Mouse (Mus musculus) heart, embryonic 10.5 days (tissue): ENCODE measurements around the gene Car9. TPM values are rescaled to one million over a fixed set of nuclear protein-coding genes. Genes with fewer than 3 reads are reported as not detected.

Experiments used
- DNase-seq: peaks from one replicate; pipeline ENCODE4 v3.0.0-alpha.2; 2017; ENCODE audit warnings: low spot score
- H3K27ac ChIP-seq: fragments of 300-500 bp; sonication (generic); 2 replicates; pipeline ENCODE4 v1.5.1; 2016; ENCODE audit warnings: mild to moderate bottlenecking
- H3K27me3 ChIP-seq: fragments of 300-500 bp; sonication (generic); 2 replicates; pipeline ENCODE4 v1.6.1; 2016; ENCODE audit warnings: mild to moderate bottlenecking; ENCODE audit not compliant: poor library complexity, insufficient read depth, severe bottlenecking
- H3K36me3 ChIP-seq: fragments of 300-500 bp; sonication (generic); 2 replicates; pipeline ENCODE4 v1.6.1; 2016; ENCODE audit warnings: mild to moderate bottlenecking, moderate library complexity
- H3K4me1 ChIP-seq: fragments of 300-500 bp; sonication (generic); 2 replicates; pipeline ENCODE4 v1.6.1; 2016; ENCODE audit warnings: mild to moderate bottlenecking
- H3K4me3 ChIP-seq: fragments of 300-500 bp; sonication (generic); 2 replicates; pipeline ENCODE4 v1.5.1; 2016; ENCODE audit warnings: mild to moderate bottlenecking, moderate library complexity
- H3K9me3 ChIP-seq: fragments of 300-500 bp; sonication (generic); 2 replicates; pipeline ENCODE4 v1.6.1; 2016; ENCODE audit warnings: mild to moderate bottlenecking, moderate library complexity
- WGBS: fragments of 180-500 bp; shearing (Covaris S2); methylation state at CpG from one replicate; pipeline ENCODE4 v1.1.7; 2016; 5-methylcytosine and 5-hydroxymethylcytosine counted together
- polyA plus RNA-seq: library from polyadenylated mRNA; unstranded; fragments of >200 nt; fragmentation: Nextera tagmentation; extraction: Ambion mirVana; gene quantifications from 2 replicates; pipeline ENCODE4 v1.2.1, GENCODE M21; 2016

Gene Car9
- 1.4 and 1.7 TPM in 2 replicates for polyA plus RNA-seq

GRCm38 (mm10) chr4:43506536-43507185 lies at the start of gene Car9:
TSS of gene Car9 (plus strand) at chr4:43506966.
- H3K4me1 ChIP-seq: peaks cover 26% of the 10 kb centered on the region
- peak within 1 kb of the TSS; percentile 81; the same call in 1 of the 2 replicates for H3K27ac ChIP-seq
- WGBS: 55% methylated on average over 9 of the region's 9 CpGs
- H3K36me3 ChIP-seq: no peaks in the 10 kb centered on the region
- no peaks in the 10 kb centered on the region for H3K9me3 ChIP-seq
- H3K4me3 ChIP-seq: peak within 1 kb of the TSS; percentile 60
- no peak for DNase-seq
- peaks cover 18% of the 10 kb centered on the region for H3K27me3 ChIP-seq

DNA sequence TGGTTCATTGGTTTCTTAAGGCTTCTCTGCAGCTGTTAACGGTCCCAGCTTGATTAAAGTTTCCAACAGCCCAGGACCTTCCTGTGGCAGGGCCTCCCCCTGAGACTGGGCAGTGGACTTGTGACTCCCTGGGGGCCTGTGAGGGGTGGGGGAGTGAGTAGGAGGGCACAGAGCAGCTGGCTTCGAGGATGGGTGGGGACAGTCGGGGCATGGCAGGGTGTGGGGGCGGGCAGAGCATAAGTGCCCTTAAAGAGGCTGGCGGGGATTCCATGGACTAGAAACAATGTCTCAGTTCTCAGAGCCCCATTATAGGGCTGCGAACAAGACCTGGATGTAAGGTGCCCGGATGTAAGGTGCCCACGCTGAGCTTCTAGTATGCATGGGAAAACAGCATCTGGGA lies 49.6 kb upstream of the Car9 start:
- Histone ChIP-seq H3K4me1 (peaks cover 30% of the 10 kb centered on the region), H3K9me3 (no peaks in the 10 kb centered on the region), H3K36me3 (no peaks in the 10 kb centered on the region), H3K27me3 (peaks cover 49% of the 10 kb centered on the region), H3K27ac (0 out of 2 replicates have a peak overlapping the region, but pooled peaks have one; percentile 36), H3K4me3 (no peak overlapping the region)
- DNase-seq: no peak
- WGBS: 9% methylated on average over 8 of the region's 8 CpGs

DNA sequence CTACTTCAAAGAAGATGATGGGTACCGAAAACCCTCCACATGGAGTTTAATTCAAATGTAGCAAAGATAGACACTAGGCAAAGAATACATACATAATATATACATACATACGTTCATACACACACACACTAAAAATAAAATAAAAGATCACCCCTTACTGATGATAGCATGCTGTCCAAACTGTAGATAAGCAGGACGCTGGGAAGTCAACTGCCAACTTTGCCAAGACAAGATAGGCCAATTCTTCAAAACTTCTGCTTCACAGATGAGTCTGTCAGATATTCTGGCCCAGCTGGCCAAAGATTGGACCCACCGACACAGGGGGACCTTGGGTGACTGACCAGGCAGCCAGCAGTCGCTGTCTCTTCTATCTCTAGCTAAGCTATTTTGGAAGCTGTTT lies 43.7 kb upstream of the Car9 start:
- Histone ChIP-seq H3K9me3 (no peaks in the 10 kb centered on the region), H3K4me3 (no peak overlapping the region), H3K36me3 (no peaks in the 10 kb centered on the region), H3K27me3 (peaks cover 1% of the 10 kb centered on the region; the same call in 1 of the 2 replicates), H3K27ac (no peak overlapping the region), H3K4me1 (no peaks in the 10 kb centered on the region)
- 90% methylated on average over 5 of the region's 5 CpGs for WGBS
- DNase-seq: no peak

GRCm38 (mm10) chr4:43465935-43466334 lies 40.8 kb upstream of the Car9 start:
- Histone ChIP-seq H3K27ac (no peak overlapping the region), H3K4me1 (no peaks in the 10 kb centered on the region), H3K4me3 (no peak overlapping the region), H3K9me3 (no peaks in the 10 kb centered on the region), H3K27me3 (no peaks in the 10 kb centered on the region), H3K36me3 (no peaks in the 10 kb centered on the region)
- WGBS: 84% methylated on average over 6 of the region's 6 CpGs
- DNase-seq: no peak

- Histone ChIP-seq H3K27ac (no peak overlapping the region), H3K36me3 (no peaks in the 10 kb centered on the region), H3K9me3 (no peaks in the 10 kb centered on the region), H3K4me3 (no peak overlapping the region), H3K4me1 (no peaks in the 10 kb centered on the region), H3K27me3 (no peaks in the 10 kb centered on the region)
- no peak for DNase-seq
- WGBS: 85% methylated on average over 7 of the region's 7 CpGs
Observed at GRCm38 (mm10) chr4:43466872-43467271, 39.9 kb upstream of the Car9 start.

DNA sequence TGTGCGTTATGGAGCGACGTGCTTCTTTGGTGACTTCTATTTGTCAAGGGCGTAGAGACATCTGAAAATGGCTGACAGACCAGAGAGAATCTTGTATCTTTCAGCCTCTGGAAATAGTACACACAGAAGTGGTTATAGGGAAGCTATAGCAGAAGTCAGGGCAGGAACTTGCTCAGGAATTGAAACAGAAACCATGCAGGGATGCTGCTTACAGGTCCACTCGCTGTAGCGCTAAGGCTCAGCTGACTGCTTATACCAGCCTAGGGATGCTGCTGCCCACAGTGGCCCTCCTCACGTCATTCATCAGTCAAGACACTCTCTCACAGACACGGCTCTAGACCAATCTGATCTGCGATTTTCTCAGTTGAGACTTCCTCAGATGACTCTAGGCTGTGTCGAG lies 36.5 kb upstream of the Car9 start:
- H3K9me3 ChIP-seq: no peaks in the 10 kb centered on the region
- no peaks in the 10 kb centered on the region for H3K36me3 ChIP-seq
- DNase-seq: no peak
- no peak overlapping the region for H3K27ac ChIP-seq
- 90% methylated on average over 10 of the region's 10 CpGs for WGBS
- H3K4me3 ChIP-seq: no peak overlapping the region
- no peaks in the 10 kb centered on the region for H3K4me1 ChIP-seq
- no peaks in the 10 kb centered on the region for H3K27me3 ChIP-seq

DNA sequence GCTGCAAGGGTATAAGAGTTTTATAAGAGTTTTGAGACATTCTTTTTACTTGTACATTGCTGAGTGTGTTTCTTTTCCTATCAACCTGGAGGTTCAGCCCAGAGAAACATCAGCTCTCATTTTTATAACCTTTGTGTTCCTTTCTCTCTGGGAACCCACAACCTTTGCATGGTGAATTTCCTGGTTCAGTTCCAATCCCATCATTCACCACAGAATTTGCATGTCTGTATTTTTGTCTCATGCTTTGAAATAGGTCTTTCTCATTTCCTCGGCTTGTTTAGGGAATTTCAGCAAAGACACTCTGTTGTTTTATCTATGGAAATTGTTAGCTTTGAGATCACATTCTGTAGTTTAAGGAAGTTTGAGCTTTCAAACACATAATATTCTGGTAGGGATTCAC lies 33.1 kb upstream of the Car9 start:
- 0 out of 2 replicates have a peak, but pooled peaks cover 4% of the 10 kb centered on the region for H3K4me1 ChIP-seq
- no peaks in the 10 kb centered on the region for H3K9me3 ChIP-seq
- DNase-seq: no peak
- no peaks in the 10 kb centered on the region for H3K36me3 ChIP-seq
- H3K27me3 ChIP-seq: no peaks in the 10 kb centered on the region
- H3K4me3 ChIP-seq: no peak overlapping the region
- 65% methylated on average over 1 of the region's 1 CpGs for WGBS
- no peak overlapping the region for H3K27ac ChIP-seq

DNA sequence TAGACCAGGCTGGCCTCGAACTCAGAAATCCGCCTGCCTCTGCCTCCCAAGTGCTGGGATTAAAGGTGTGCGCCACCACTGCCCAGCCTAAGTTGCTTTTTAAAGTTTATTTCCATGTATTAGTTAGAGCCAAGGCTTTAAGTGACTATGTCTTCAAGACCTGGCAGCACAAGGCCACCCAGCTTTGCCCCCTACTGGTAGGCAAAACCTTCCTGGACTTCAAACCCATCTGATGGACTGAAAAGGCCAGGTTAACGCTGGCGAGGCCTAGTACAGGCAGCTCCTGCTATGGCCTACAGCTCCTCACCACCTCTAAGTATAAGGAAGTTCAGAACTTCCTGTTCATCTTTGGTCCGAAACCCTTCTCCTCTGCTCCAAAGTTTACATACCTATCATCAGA lies 30.2 kb upstream of the Car9 start:
- H3K36me3 ChIP-seq: no peaks in the 10 kb centered on the region
- H3K27me3 ChIP-seq: no peaks in the 10 kb centered on the region
- WGBS: 83% methylated on average over 6 of the region's 6 CpGs
- H3K4me3 ChIP-seq: no peak overlapping the region
- no peak for DNase-seq
- no peaks in the 10 kb centered on the region for H3K9me3 ChIP-seq
- no peak overlapping the region for H3K27ac ChIP-seq
- H3K4me1 ChIP-seq: peaks cover 12% of the 10 kb centered on the region; the same call in 1 of the 2 replicates

- H3K36me3 ChIP-seq: no peaks in the 10 kb centered on the region
- peak overlapping the region; percentile 86 for H3K27ac ChIP-seq
- DNase-seq: peak; percentile 94
- H3K27me3 ChIP-seq: peaks cover 10% of the 10 kb centered on the region
- 13% methylated on average over 11 of the region's 11 CpGs for WGBS
- peak overlapping the region; percentile 50 for H3K4me3 ChIP-seq
- H3K4me1 ChIP-seq: peaks cover 17% of the 10 kb centered on the region
- no peaks in the 10 kb centered on the region for H3K9me3 ChIP-seq
Observed at GRCm38 (mm10) chr4:43477857-43478533, 28.8 kb upstream of the Car9 start.

- Histone ChIP-seq H3K4me1 (peaks cover 22% of the 10 kb centered on the region), H3K27ac (peak overlapping the region; percentile 86), H3K36me3 (no peaks in the 10 kb centered on the region), H3K4me3 (peak overlapping the region; percentile 50), H3K27me3 (peaks cover 15% of the 10 kb centered on the region), H3K9me3 (no peaks in the 10 kb centered on the region)
- WGBS: 45% methylated on average over 8 of the region's 8 CpGs
- no peak for DNase-seq
Observed at GRCm38 (mm10) chr4:43478534-43478858, 28.3 kb upstream of the Car9 start.

DNA sequence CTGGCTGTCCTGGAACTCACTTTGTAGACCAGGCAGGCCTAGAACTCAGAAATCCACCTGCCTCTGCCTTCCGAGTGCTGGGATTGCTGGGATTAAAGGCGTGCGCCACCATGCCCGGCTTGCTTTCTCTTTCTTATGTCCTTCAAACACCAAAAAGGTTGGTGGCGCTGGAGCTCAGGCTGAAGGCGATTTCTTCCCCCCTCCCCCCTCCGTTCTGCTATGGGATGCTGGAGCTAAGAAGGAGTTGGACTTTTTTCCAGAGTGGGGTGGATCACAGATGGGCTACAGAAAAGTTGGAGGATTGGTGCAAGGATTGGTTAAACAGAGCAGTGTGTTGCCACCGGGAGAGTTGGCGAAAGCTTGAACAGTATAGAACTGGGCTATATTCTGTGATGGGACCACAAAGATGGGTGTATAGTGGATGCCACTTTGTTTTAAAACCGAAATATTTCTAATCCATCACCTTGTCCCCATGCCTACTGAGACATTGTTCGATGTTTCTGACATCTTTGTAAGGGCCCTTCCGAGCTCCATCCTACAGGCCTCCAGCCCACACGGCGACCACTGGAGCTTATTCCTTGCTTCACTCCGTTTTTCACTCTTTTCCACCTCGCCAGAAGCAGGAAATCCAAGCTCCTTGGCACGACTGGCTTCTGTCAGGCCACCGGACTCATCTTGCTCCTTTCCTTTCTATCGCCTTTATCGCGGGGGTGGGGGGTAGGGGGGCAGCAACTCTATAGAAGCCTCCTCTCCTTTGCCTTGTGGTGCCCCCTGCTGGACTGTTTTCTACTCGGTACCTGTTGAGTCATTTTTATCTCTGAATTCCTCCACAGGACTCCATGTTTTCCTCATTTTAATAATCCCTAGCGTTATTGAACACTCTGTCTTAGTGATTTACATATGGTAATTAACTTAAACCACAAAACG lies 27.6 kb upstream of the Car9 start:
- peaks cover 26% of the 10 kb centered on the region for H3K4me1 ChIP-seq
- peak; percentile 84 for DNase-seq
- 44% methylated on average over 24 of the region's 24 CpGs for WGBS
- no peaks in the 10 kb centered on the region for H3K36me3 ChIP-seq
- no peaks in the 10 kb centered on the region for H3K9me3 ChIP-seq
- peaks cover 18% of the 10 kb centered on the region for H3K27me3 ChIP-seq
- H3K4me3 ChIP-seq: peak overlapping the region; percentile 33; the same call in 1 of the 2 replicates
- H3K27ac ChIP-seq: peak overlapping the region; percentile 59; the same call in 1 of the 2 replicates

GRCm38 (mm10) chr4:43480985-43481384 lies 25.8 kb upstream of the Car9 start:
- H3K27me3 ChIP-seq: peaks cover 18% of the 10 kb centered on the region
- WGBS: 84% methylated on average over 5 of the region's 5 CpGs
- peaks cover 26% of the 10 kb centered on the region for H3K4me1 ChIP-seq
- no peak for DNase-seq
- H3K4me3 ChIP-seq: no peak overlapping the region
- no peaks in the 10 kb centered on the region for H3K9me3 ChIP-seq
- H3K27ac ChIP-seq: no peak overlapping the region
- no peaks in the 10 kb centered on the region for H3K36me3 ChIP-seq
